Mouse (Mus musculus) limb, embryonic 11.5 days (tissue): ENCODE measurements around the gene Vsir. TPM values are rescaled to one million over a fixed set of nuclear protein-coding genes. Genes with fewer than 3 reads are reported as not detected.

ENCODE experiments used
- ATAC-seq: fragments of 200-750 bp; cut with Nextera tagmentation; 2 replicates; pipeline ENCODE4 v1.8.0; 2017; ENCODE audit warnings: low read depth; ENCODE audit not compliant: insufficient number of reproducible peaks, low FRiP score, low TSS enrichment
- DNase-seq: peaks from one replicate; pipeline ENCODE4 v3.0.0-alpha.2; 2015; ENCODE audit warnings: low spot score
- H3K27ac ChIP-seq: fragments of 300-500 bp; sonication (generic); replicated peaks from 2 replicates; pipeline ENCODE4 v1.5.1; 2014; ENCODE audit warnings: low read depth, mild to moderate bottlenecking, low read length
- H3K27me3 ChIP-seq: fragments of 300-500 bp; sonication (generic); 2 replicates; pipeline ENCODE4 v1.6.1; 2014; ENCODE audit warnings: mild to moderate bottlenecking, low read length, mixed read lengths; ENCODE audit not compliant: control insufficient read depth, insufficient read depth
- H3K36me3 ChIP-seq: fragments of 300-500 bp; sonication (generic); 2 replicates; pipeline ENCODE4 v1.6.1; 2014; ENCODE audit warnings: mild to moderate bottlenecking, low read length, moderate library complexity, mixed read lengths; ENCODE audit not compliant: control insufficient read depth, insufficient read depth
- H3K4me1 ChIP-seq: fragments of 300-500 bp; sonication (generic); 2 replicates; pipeline ENCODE4 v1.6.1; 2014; ENCODE audit warnings: low read length, mixed read lengths; ENCODE audit not compliant: control insufficient read depth, insufficient read depth
- H3K4me2 ChIP-seq: fragments of 300-500 bp; sonication (generic); 2 replicates; pipeline ENCODE4 v1.6.1; 2014; ENCODE audit warnings: low read depth, mild to moderate bottlenecking, moderate library complexity; ENCODE audit not compliant: severe bottlenecking
- H3K4me3 ChIP-seq: fragments of 300-500 bp; sonication (generic); 2 replicates; pipeline ENCODE4 v1.5.1; 2014; ENCODE audit warnings: low read depth, low read length
- H3K9ac ChIP-seq: fragments of 300-500 bp; sonication (generic); 2 replicates; pipeline ENCODE4 v1.6.1; 2014; ENCODE audit warnings: mild to moderate bottlenecking, low read length
- H3K9me3 ChIP-seq: fragments of 300-500 bp; sonication (generic); 2 replicates; pipeline ENCODE4 v1.6.1; 2016; ENCODE audit warnings: low read length; ENCODE audit not compliant: control insufficient read depth
- WGBS: fragments of 180-500 bp; shearing (Covaris S2); extraction: QIAGEN DNeasy Blood & Tissue Kit; methylation state at CpG from one replicate; pipeline ENCODE4 v1.1.7; 2014; 5-methylcytosine and 5-hydroxymethylcytosine counted together
- polyA plus RNA-seq: library from polyadenylated mRNA; unstranded; fragments of >200 nt; fragmentation: Nextera tagmentation; extraction: Ambion mirVana; gene quantifications from 2 replicates; pipeline ENCODE4 v1.2.1, GENCODE M21; 2014

Gene Vsir
- polyA plus RNA-seq, 1 experiment from 2014 or later: 2.4 TPM

- no peak for ATAC-seq
Observed at GRCm38 (mm10) chr10:60381142-60381925, 34.7 kb downstream of the Vsir start.

GRCm38 (mm10) chr10:60388332-60388731 is 41.7 kb downstream of the Vsir start:
- H3K9me3 ChIP-seq: no peaks in the 10 kb centered on the region
- 85% methylated on average over 2 of the region's 2 CpGs for WGBS
- H3K9ac ChIP-seq: no peak overlapping the region
- H3K4me3 ChIP-seq: no peak overlapping the region
- no peaks in the 10 kb centered on the region for H3K36me3 ChIP-seq
- H3K27ac ChIP-seq: no peak overlapping the region
- H3K27me3 ChIP-seq: no peaks in the 10 kb centered on the region
- H3K4me1 ChIP-seq: no peaks in the 10 kb centered on the region
- ATAC-seq: no peak
- H3K4me2 ChIP-seq: no peak overlapping the region
- no peak for DNase-seq

More at GRCm38 (mm10) chr10:60381142-60381925, 34.7 kb downstream of the Vsir start:
- Histone ChIP-seq H3K9me3 (no peaks in the 10 kb centered on the region), H3K4me3 (no peak overlapping the region), H3K4me1 (peaks cover 6% of the 10 kb centered on the region; the same call in 1 of the 2 replicates), H3K36me3 (no peaks in the 10 kb centered on the region), H3K27me3 (no peaks in the 10 kb centered on the region), H3K27ac (no peak overlapping the region), H3K4me2 (no peak overlapping the region), H3K9ac (no peak overlapping the region)
- DNase-seq: no peak
- 73% methylated on average over 10 of the region's 10 CpGs for WGBS

GRCm38 (mm10) chr10:60389447-60389865 is 42.8 kb downstream of the Vsir start:
- WGBS: 56% methylated on average over 9 of the region's 9 CpGs
- no peak overlapping the region for H3K27ac ChIP-seq
- no peaks in the 10 kb centered on the region for H3K27me3 ChIP-seq
- no peak for ATAC-seq
- H3K4me2 ChIP-seq: no peak overlapping the region
- no peaks in the 10 kb centered on the region for H3K4me1 ChIP-seq
- H3K9me3 ChIP-seq: no peaks in the 10 kb centered on the region
- H3K9ac ChIP-seq: no peak overlapping the region
- no peak overlapping the region for H3K4me3 ChIP-seq
- DNase-seq: no peak
- H3K36me3 ChIP-seq: no peaks in the 10 kb centered on the region

GRCm38 (mm10) chr10:60390177-60390903 is 43.7 kb downstream of the Vsir start:
- Histone ChIP-seq H3K9me3 (no peaks in the 10 kb centered on the region), H3K4me1 (no peaks in the 10 kb centered on the region), H3K4me2 (no peak overlapping the region), H3K4me3 (no peak overlapping the region), H3K27me3 (no peaks in the 10 kb centered on the region), H3K27ac (no peak overlapping the region), H3K36me3 (no peaks in the 10 kb centered on the region), H3K9ac (no peak overlapping the region)
- no peak for DNase-seq
- no peak for ATAC-seq
- WGBS: 43% methylated on average over 6 of the region's 6 CpGs

- H3K4me2 ChIP-seq: no peak overlapping the region
- H3K27ac ChIP-seq: no peak overlapping the region
Observed at GRCm38 (mm10) chr10:60390904-60391420, 44.3 kb downstream of the Vsir start.

GRCm38 (mm10) chr10:60391661-60392060 is 45.0 kb downstream of the Vsir start:
- no peak overlapping the region for H3K4me2 ChIP-seq
- H3K36me3 ChIP-seq: no peaks in the 10 kb centered on the region
- WGBS: 95% methylated on average over 9 of the region's 9 CpGs
- no peak for ATAC-seq
- no peak overlapping the region for H3K9ac ChIP-seq
- no peaks in the 10 kb centered on the region for H3K9me3 ChIP-seq
- no peaks in the 10 kb centered on the region for H3K27me3 ChIP-seq
- no peak for DNase-seq
- no peaks in the 10 kb centered on the region for H3K4me1 ChIP-seq
- H3K4me3 ChIP-seq: no peak overlapping the region
- no peak overlapping the region for H3K27ac ChIP-seq

More at GRCm38 (mm10) chr10:60390904-60391420, 44.3 kb downstream of the Vsir start:
- DNase-seq: no peak
- H3K36me3 ChIP-seq: no peaks in the 10 kb centered on the region
- no peaks in the 10 kb centered on the region for H3K27me3 ChIP-seq
- H3K4me1 ChIP-seq: no peaks in the 10 kb centered on the region
- no peak overlapping the region for H3K9ac ChIP-seq
- H3K4me3 ChIP-seq: no peak overlapping the region
- WGBS: 72% methylated on average over 5 of the region's 5 CpGs
- no peak for ATAC-seq
- no peaks in the 10 kb centered on the region for H3K9me3 ChIP-seq

- Histone ChIP-seq H3K4me1 (no peaks in the 10 kb centered on the region), H3K9ac (no peak overlapping the region), H3K36me3 (no peaks in the 10 kb centered on the region), H3K9me3 (no peaks in the 10 kb centered on the region), H3K27me3 (no peaks in the 10 kb centered on the region), H3K4me3 (no peak overlapping the region), H3K4me2 (no peak overlapping the region), H3K27ac (no peak overlapping the region)
- no peak for DNase-seq
- 91% methylated on average over 7 of the region's 7 CpGs for WGBS
- no peak for ATAC-seq
Observed at GRCm38 (mm10) chr10:60394936-60395335, 48.3 kb downstream of the Vsir start.

- Histone ChIP-seq H3K27me3 (no peaks in the 10 kb centered on the region), H3K9me3 (no peaks in the 10 kb centered on the region), H3K4me2 (no peak overlapping the region), H3K4me1 (no peaks in the 10 kb centered on the region), H3K36me3 (no peaks in the 10 kb centered on the region), H3K27ac (no peak overlapping the region), H3K4me3 (no peak overlapping the region), H3K9ac (no peak overlapping the region)
- 67% methylated on average over 5 of the region's 5 CpGs for WGBS
- DNase-seq (no peak), ATAC-seq (no peak)
Observed at GRCm38 (mm10) chr10:60395605-60396004, 49.0 kb downstream of the Vsir start.
